Mouse (Mus musculus) embryonic facial prominence, embryonic 11.5 days (tissue): ENCODE results near the gene Trpm2. TPM values are rescaled to one million over a fixed set of nuclear protein-coding genes. Genes with fewer than 3 reads are reported as not detected.

Experiments used
- ATAC-seq: fragments of 200-750 bp; cut with Nextera tagmentation; replicated peaks from 2 replicates; pipeline ENCODE4 v1.8.0; 2017; ENCODE audit warnings: low read depth; ENCODE audit not compliant: insufficient number of reproducible peaks, low FRiP score, low TSS enrichment
- DNase-seq: peaks from one replicate; pipeline ENCODE4 v3.0.0-alpha.2; 2015; ENCODE audit warnings: low spot score
- H3K27ac ChIP-seq: fragments of 300-500 bp; sonication (generic); replicated peaks from 2 replicates; pipeline ENCODE4 v1.5.1; 2014; ENCODE audit warnings: mild to moderate bottlenecking, low read depth, low read length, control low read depth
- H3K27me3 ChIP-seq: fragments of 300-500 bp; sonication (generic); 2 replicates; pipeline ENCODE4 v1.6.1; 2014; ENCODE audit warnings: mild to moderate bottlenecking, low read length, moderate library complexity, mixed read lengths; ENCODE audit not compliant: control insufficient read depth, insufficient read depth
- H3K36me3 ChIP-seq: fragments of 300-500 bp; sonication (generic); replicated peaks from 2 replicates; pipeline ENCODE4 v1.6.1; 2014; ENCODE audit warnings: low read depth, mild to moderate bottlenecking, low read length, moderate library complexity, mixed read lengths; ENCODE audit not compliant: control insufficient read depth, insufficient read depth
- H3K4me1 ChIP-seq: fragments of 300-500 bp; sonication (generic); 2 replicates; pipeline ENCODE4 v1.6.1; 2014; ENCODE audit warnings: low read length, mixed read lengths; ENCODE audit not compliant: control insufficient read depth, insufficient read depth
- H3K4me2 ChIP-seq: fragments of 300-500 bp; sonication (generic); 2 replicates; pipeline ENCODE4 v1.6.1; 2014; ENCODE audit warnings: low read depth, mild to moderate bottlenecking, control low read depth, low read length, moderate library complexity
- H3K4me3 ChIP-seq: fragments of 300-500 bp; sonication (generic); 2 replicates; pipeline ENCODE4 v1.5.1; 2014; ENCODE audit warnings: low read depth, low read length, control low read depth
- H3K9ac ChIP-seq: fragments of 300-500 bp; sonication (generic); replicated peaks from 2 replicates; pipeline ENCODE4 v1.6.1; 2014; ENCODE audit warnings: mild to moderate bottlenecking, control low read depth, low read length
- H3K9me3 ChIP-seq: fragments of 300-500 bp; sonication (generic); replicated peaks from 2 replicates; pipeline ENCODE4 v1.6.1; 2016; ENCODE audit warnings: mild to moderate bottlenecking, low read length, inconsistent platforms, mixed read lengths; ENCODE audit not compliant: control insufficient read depth
- WGBS: fragments of 180-500 bp; shearing (Covaris S2); extraction: QIAGEN DNeasy Blood & Tissue Kit; methylation state at CpG from one replicate; pipeline ENCODE4 v1.1.7; 2014; 5-methylcytosine and 5-hydroxymethylcytosine counted together
- polyA plus RNA-seq: library from polyadenylated mRNA; unstranded; fragments of >200 nt; fragmentation: Nextera tagmentation; extraction: Ambion mirVana; gene quantifications from 2 replicates; pipeline ENCODE4 v1.2.1, GENCODE M21; 2014

Trpm2 gene
- polyA plus RNA-seq, 1 experiment from 2014 or later = 0.43 TPM

DNA sequence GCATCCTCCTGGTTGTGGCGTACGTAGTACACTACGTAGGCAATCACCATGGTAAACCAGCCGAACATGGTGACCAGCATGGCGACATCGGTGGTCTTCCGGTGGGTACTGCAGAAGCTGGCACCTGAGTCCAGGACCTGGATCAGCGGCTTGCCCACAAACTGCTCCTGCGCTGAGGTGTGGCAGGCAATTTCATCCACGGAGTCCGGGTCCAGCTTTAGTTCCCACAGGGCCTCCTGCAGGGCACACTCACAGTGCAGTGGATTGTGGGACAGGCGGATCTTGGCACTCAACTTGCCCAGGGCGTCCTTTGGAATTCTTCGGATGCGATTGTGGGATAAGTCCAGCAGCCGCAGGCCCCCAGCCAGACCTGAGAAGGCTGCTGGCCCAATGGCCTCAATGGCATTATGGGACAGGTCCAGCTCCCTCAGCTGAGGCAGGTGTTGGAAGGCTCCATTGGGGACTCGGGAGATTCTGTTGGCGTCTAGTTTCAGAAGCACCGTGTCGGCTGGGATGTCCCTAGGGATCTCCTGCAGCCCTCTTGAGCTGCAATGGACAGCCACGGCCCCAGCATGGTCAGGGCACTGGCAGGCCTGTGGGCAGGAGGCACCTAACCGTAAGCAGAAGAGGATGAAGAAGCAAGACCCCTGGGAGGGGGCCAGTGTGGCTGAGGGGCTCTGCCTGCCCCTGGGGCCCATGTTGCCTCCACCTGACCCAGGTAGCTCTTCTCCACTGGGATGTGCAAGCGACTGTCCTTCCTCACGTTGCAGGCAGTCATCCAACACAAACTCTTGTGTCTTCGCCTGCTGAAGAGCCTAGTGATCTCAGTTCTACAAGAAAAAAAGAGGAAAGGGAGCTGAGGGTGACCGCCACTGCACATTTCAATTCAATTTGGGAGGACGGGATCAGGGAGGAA, 69.2 kb downstream of the Trpm2 start:
- Histone ChIP-seq H3K27me3 (peaks cover 2% of the 10 kb centered on the region; the same call in 1 of the 2 replicates), H3K36me3 (no peaks in the 10 kb centered on the region), H3K4me2 (peak overlapping the region; percentile 93), H3K9me3 (no peaks in the 10 kb centered on the region), H3K4me3 (no peak overlapping the region), H3K4me1 (no peaks in the 10 kb centered on the region; the same call in 1 of the 2 replicates), H3K9ac (no peak overlapping the region), H3K27ac (no peak overlapping the region)
- ATAC-seq (no peak), DNase-seq (no peak)
- WGBS = 85% methylated on average over 27 of the region's 27 CpGs

DNA sequence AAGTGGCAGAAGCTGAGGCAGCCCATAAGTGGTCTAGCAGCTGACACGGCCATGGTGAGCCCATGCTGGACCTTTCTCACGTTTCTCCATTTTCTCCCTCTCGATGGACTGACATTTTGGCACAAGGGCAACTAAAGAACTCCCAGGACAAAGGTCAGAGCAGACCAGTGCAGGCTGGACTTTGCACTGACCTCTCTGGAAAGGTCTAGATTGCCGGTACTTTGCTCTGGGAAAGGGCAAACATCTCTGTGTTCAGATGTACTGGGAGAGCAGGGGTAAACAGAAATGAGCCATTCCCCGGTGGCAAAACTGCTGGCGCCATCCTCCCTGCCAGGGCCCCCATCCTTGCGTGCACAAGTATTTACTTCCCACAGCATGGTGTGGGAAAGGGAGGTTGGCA, 70.2 kb downstream of the Trpm2 start:
- Histone ChIP-seq H3K27me3 (peaks cover 2% of the 10 kb centered on the region; the same call in 1 of the 2 replicates), H3K4me1 (no peaks in the 10 kb centered on the region; the same call in 1 of the 2 replicates), H3K9me3 (no peaks in the 10 kb centered on the region), H3K27ac (no peak overlapping the region), H3K4me3 (no peak overlapping the region), H3K9ac (no peak overlapping the region), H3K4me2 (no peak overlapping the region), H3K36me3 (no peaks in the 10 kb centered on the region)
- WGBS = 85% methylated on average over 7 of the region's 7 CpGs
- no peak for DNase-seq
- ATAC-seq = no peak

DNA sequence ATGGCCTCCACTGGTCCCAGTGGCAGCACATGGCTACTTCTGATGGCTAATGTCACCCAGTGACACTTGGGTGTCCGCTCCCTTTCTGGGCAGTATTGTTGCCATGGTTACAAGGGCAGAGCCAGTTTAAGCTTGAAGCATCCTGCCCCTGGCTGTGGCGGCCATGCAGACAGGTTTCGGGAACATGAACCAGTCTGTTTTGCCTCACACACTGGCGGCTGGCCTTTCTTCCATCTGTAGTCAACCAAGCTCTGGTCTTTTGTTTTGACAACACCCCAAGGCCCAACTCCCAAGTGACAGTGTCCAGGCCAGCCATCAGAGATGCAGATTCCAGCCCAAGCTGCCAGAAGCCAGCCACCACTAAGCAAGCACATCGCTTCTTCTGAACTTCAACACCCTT, 74.8 kb downstream of the Trpm2 start:
- no peaks in the 10 kb centered on the region for H3K4me1 ChIP-seq
- no peaks in the 10 kb centered on the region for H3K9me3 ChIP-seq
- no peak overlapping the region for H3K4me3 ChIP-seq
- ATAC-seq (no peak), DNase-seq (peak; percentile 7)
- no peak overlapping the region for H3K9ac ChIP-seq
- H3K4me2 ChIP-seq = no peak overlapping the region
- 70% methylated on average over 5 of the region's 5 CpGs for WGBS
- no peaks in the 10 kb centered on the region for H3K36me3 ChIP-seq
- no peak overlapping the region for H3K27ac ChIP-seq
- H3K27me3 ChIP-seq = no peaks in the 10 kb centered on the region

- H3K4me2 ChIP-seq = no peak overlapping the region
- no peaks in the 10 kb centered on the region for H3K4me1 ChIP-seq
- ATAC-seq (no peak), DNase-seq (no peak)
- H3K27me3 ChIP-seq = no peaks in the 10 kb centered on the region
- no peak overlapping the region for H3K9ac ChIP-seq
- no peak overlapping the region for H3K4me3 ChIP-seq
- WGBS = 79% methylated on average over 8 of the region's 8 CpGs
- H3K27ac ChIP-seq = no peak overlapping the region
- no peaks in the 10 kb centered on the region for H3K9me3 ChIP-seq
- no peaks in the 10 kb centered on the region for H3K36me3 ChIP-seq
Measured at GRCm38 (mm10) chr10:77890987-77891565, 79.3 kb downstream of the Trpm2 start.

DNA sequence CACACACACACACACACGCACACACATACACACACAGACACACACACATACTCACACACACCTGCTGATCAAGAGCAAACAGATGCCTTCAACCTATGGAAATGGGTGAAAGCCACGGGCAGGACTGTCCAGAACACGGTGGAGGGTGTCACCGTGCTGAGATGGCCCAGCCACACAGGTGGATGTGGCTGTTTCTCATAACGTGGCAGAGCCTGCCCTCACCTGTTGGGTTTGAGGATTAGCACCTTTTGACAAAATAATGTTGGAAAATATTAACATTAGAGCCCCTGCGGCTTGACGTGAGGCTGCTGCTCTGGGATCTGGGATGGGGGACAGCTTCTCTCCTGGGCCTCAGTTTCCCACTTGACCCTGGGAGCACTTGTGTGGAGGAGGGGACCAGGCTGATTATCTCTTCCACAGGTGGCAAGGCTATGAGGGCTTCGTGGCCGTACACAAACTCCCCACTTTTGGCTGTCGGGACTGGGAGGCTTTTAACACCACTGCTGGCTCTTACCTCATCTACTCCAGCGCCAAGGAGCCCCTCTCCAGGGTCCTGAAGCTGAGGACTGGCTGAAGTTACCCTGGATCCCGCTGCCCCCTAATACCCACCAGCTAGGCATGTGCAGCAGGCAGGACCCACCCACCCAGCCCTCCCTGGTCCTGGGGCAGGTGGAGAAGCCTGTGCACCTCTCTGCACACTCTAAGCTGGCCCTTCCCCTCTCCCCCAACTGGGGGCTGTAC, 84.2 kb downstream of the Trpm2 start:
- no peak overlapping the region for H3K9ac ChIP-seq
- H3K4me1 ChIP-seq = no peaks in the 10 kb centered on the region
- peak; percentile 49 for DNase-seq
- WGBS = 52% methylated on average over 12 of the region's 12 CpGs
- H3K4me3 ChIP-seq = no peak overlapping the region
- H3K36me3 ChIP-seq = no peaks in the 10 kb centered on the region
- no peak overlapping the region for H3K27ac ChIP-seq
- no peaks in the 10 kb centered on the region for H3K27me3 ChIP-seq
- H3K9me3 ChIP-seq = no peaks in the 10 kb centered on the region
- no peak overlapping the region for H3K4me2 ChIP-seq
- no peak for ATAC-seq

DNA sequence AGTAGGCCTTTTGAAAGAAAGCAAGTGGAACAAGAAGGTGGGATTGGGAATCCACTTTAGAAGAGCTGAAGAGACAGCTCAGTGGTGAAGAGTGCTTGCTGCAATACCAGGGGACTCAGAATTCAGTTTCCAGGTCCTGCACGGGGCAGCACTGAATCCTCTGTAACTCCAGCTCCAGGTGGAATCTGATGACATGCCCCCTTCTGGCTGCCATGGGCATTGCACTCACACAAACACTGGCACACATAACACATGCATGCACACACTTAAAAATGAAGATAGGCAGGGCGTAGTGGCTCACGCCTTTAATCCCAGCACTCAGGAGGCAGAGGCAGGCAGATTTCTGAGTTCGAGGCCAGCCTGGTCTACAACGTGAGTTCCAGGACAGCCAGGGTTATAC, 87.8 kb downstream of the Trpm2 start:
- Histone ChIP-seq H3K4me2 (no peak overlapping the region), H3K9ac (no peak overlapping the region), H3K27ac (no peak overlapping the region), H3K27me3 (no peaks in the 10 kb centered on the region), H3K4me1 (no peaks in the 10 kb centered on the region), H3K36me3 (no peaks in the 10 kb centered on the region), H3K9me3 (no peaks in the 10 kb centered on the region), H3K4me3 (no peak overlapping the region)
- ATAC-seq (no peak), DNase-seq (no peak)
- 81% methylated on average over 5 of the region's 5 CpGs for WGBS

GRCm38 (mm10) chr10:77880305-77880704, 90.1 kb downstream of the Trpm2 start:
- DNase-seq (no peak), ATAC-seq (no peak)
- WGBS = 77% methylated on average over 3 of the region's 3 CpGs
- no peaks in the 10 kb centered on the region for H3K9me3 ChIP-seq
- H3K4me2 ChIP-seq = no peak overlapping the region
- no peaks in the 10 kb centered on the region for H3K4me1 ChIP-seq
- no peak overlapping the region for H3K27ac ChIP-seq
- no peaks in the 10 kb centered on the region for H3K36me3 ChIP-seq
- no peak overlapping the region for H3K4me3 ChIP-seq
- H3K27me3 ChIP-seq = no peaks in the 10 kb centered on the region
- H3K9ac ChIP-seq = no peak overlapping the region
